Mouse (Mus musculus) heart, postnatal 14 days (tissue): ENCODE measurements at regions not wholly inside any gene's neighbourhood (a gene's known extent, or its start where the extent isn't known, plus 50 kb on each side); places are given as distances from the start of the nearest gene placed in this dataset.

Experiments used
- DNase-seq, 2 experiments: peaks; one replicate each; pipeline ENCODE4 v3.0.0; 2021 to 2022
- intact Hi-C: fragments of 180-260 bp; cut with DNase I; formaldehyde crosslinking; loops from one replicate; pipeline ENCODE4 v1.15.1; 2025

DNA sequence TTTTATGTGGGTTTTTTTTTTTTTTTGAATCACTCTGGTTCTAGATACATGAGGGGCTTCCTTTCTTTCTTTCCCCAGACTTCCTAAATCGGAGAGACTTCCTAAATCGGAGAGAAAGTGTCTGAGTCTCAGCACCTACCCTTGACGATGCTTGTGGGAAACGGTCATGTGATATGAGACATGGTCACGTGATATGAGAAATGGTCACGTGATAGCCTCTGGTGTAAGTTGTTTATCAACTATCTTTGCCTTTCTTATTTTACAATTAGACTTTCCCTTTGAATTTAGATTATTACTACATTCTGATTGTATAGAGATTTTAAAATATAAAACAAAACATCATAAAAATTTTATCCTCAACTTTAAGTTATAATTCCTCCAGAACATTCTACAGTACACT is 330.1 kb upstream of the Frg1 start:
- DNase-seq, result no peak
- intact Hi-C loops, result no loop called here

GRCm38 (mm10) chr8:41742796-41743670 is 326.2 kb upstream of the Frg1 start:
- DNase-seq, result no peak
- intact Hi-C loops, result no loop called here

GRCm38 (mm10) chr8:41717002-41717401 is 300.1 kb upstream of the Frg1 start:
- intact Hi-C loops, result no loop called here
- no peak for DNase-seq

- intact Hi-C loops, result no loop called here
These were observed 296.9 kb upstream of the Frg1 start for GRCm38 (mm10) chr8:41713634-41714330.

DNA sequence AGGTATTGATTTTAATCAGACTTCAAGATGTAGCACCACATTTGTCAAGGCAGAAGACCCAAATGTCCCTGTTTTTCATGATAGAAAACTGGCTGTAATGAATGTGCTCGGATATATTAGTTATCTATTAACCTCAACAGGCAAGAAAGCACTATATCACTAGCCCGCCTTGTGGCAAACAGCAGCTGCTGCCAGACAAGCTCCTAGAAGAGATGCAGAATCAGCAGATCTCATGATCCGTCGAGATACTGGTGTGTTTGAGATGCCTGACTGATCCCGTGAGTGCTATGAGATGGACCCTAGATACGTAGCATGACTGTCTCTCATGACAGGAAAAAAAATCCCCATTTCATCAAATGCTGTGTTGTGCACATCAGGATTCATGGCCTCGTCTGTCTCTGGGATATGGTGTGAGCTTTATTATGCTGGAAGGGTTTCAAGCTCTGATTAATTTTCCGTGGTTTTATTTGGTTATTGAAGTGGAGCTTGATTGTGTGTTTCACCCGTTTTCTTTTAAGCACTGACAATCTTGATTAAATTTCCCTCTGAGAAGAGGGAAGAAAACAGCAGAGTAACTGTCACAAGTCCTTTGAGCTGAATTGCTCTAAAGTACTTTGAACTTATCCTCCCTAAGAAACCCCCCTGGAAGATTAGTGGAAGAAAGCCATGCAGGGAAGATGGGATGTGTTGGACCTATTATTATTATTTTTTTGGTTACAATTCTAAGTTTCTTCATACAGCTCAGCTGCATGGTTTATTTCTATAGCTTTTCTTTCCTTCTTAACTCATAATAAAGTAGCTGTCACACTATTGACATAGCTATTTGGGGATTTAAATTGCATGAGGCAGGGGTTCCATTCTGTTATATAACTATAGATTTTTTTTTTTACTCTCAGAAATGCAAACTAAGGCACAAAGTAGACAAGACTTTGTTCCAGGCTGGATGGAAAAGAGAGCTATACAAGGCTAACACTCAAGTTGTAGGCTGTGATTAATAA is 287.4 kb upstream of the Frg1 start:
- DNase-seq, result no peak
- intact Hi-C loops, result no loop called here

More at GRCm38 (mm10) chr8:41713634-41714330, 296.9 kb upstream of the Frg1 start:
- DNase-seq, result no peak
